Mouse (Mus musculus): ENCODE measurements around the gene Wif1.

Wif1 gene

GRCm38 (mm10) chr10:121033826-121034568, at the start of gene Wif1:
TSS of gene Wif1 (plus strand) at chr10:121033960.
- peak; percentile 87 for ATAC-seq (ENCODE audit: insufficient number of reproducible peaks, low FRiP score, low TSS enrichment)

GRCm38 (mm10) chr10:121002135-121002534, 31.6 kb upstream of the Wif1 start:
- no peak for ATAC-seq (ENCODE audit: insufficient number of reproducible peaks, low FRiP score, low TSS enrichment)

- no peak for ATAC-seq (ENCODE audit: insufficient number of reproducible peaks, low FRiP score, low TSS enrichment)
Observed at GRCm38 (mm10) chr10:121011496-121011895, 22.3 kb upstream of the Wif1 start.

- ATAC-seq (ENCODE audit: insufficient number of reproducible peaks, low FRiP score, low TSS enrichment) = no peak
Observed at GRCm38 (mm10) chr10:121016291-121016690, 17.5 kb upstream of the Wif1 start.

- ATAC-seq (ENCODE audit: insufficient number of reproducible peaks, low FRiP score, low TSS enrichment) = no peak
Observed at GRCm38 (mm10) chr10:121016711-121017503, 16.9 kb upstream of the Wif1 start.

GRCm38 (mm10) chr10:121022951-121023350, 10.8 kb upstream of the Wif1 start:
- ATAC-seq (ENCODE audit: insufficient number of reproducible peaks, low FRiP score, low TSS enrichment) = no peak

GRCm38 (mm10) chr10:121031802-121032201, 2.0 kb upstream of the Wif1 start:
- no peak for ATAC-seq (ENCODE audit: insufficient number of reproducible peaks, low FRiP score, low TSS enrichment)

GRCm38 (mm10) chr10:121033128-121033791, 500 bp upstream of the Wif1 start:
- peak; percentile 92 for ATAC-seq (ENCODE audit: insufficient number of reproducible peaks, low FRiP score, low TSS enrichment)

- ATAC-seq (ENCODE audit: insufficient number of reproducible peaks, low FRiP score, low TSS enrichment) = no peak
Observed at GRCm38 (mm10) chr10:121034569-121034947, 798 bp downstream of the Wif1 start.

- ATAC-seq (ENCODE audit: insufficient number of reproducible peaks, low FRiP score, low TSS enrichment) = no peak
Observed at GRCm38 (mm10) chr10:121038556-121039284, 5.0 kb downstream of the Wif1 start.

GRCm38 (mm10) chr10:121040911-121041310, 7.2 kb downstream of the Wif1 start:
- no peak for ATAC-seq (ENCODE audit: insufficient number of reproducible peaks, low FRiP score, low TSS enrichment)

- ATAC-seq (ENCODE audit: insufficient number of reproducible peaks, low FRiP score, low TSS enrichment) = no peak
Observed at GRCm38 (mm10) chr10:121047440-121047839, 13.7 kb downstream of the Wif1 start.

GRCm38 (mm10) chr10:121052076-121052475, 18.3 kb downstream of the Wif1 start:
- no peak for ATAC-seq (ENCODE audit: insufficient number of reproducible peaks, low FRiP score, low TSS enrichment)

- no peak for ATAC-seq (ENCODE audit: insufficient number of reproducible peaks, low FRiP score, low TSS enrichment)
Observed at GRCm38 (mm10) chr10:121055452-121056188, 21.9 kb downstream of the Wif1 start.

- ATAC-seq (ENCODE audit: insufficient number of reproducible peaks, low FRiP score, low TSS enrichment) = no peak
Observed at GRCm38 (mm10) chr10:121056823-121057222, 23.1 kb downstream of the Wif1 start.

- no peak for ATAC-seq (ENCODE audit: insufficient number of reproducible peaks, low FRiP score, low TSS enrichment)
Observed at GRCm38 (mm10) chr10:121059043-121060003, 25.6 kb downstream of the Wif1 start.

- ATAC-seq (ENCODE audit: insufficient number of reproducible peaks, low FRiP score, low TSS enrichment) = no peak
Observed at GRCm38 (mm10) chr10:121061336-121061835, 27.6 kb downstream of the Wif1 start.

GRCm38 (mm10) chr10:121062704-121063103, 28.9 kb downstream of the Wif1 start:
- no peak for ATAC-seq (ENCODE audit: insufficient number of reproducible peaks, low FRiP score, low TSS enrichment)
